Mouse (Mus musculus) cerebellum, adult 2 months (tissue): ENCODE measurements around the gene Gpx2.

Experiments used
- CTCF ChIP-seq: fragments of 200-500 bp; IDR thresholded peaks from 2 replicates; pipeline ENCODE4 v1.5.1; 2011; ENCODE audit warnings: low read depth, mild to moderate bottlenecking, control low read depth, low read length, moderate library complexity, borderline replicate concordance; ENCODE audit not compliant: insufficient read depth
- POLR2A ChIP-seq: fragments of 200-500 bp; IDR thresholded peaks from 2 replicates; pipeline ENCODE4 v1.6.1; 2011; ENCODE audit warnings: low read length, control low read depth, borderline replicate concordance; ENCODE audit not compliant: insufficient read depth

DNA sequence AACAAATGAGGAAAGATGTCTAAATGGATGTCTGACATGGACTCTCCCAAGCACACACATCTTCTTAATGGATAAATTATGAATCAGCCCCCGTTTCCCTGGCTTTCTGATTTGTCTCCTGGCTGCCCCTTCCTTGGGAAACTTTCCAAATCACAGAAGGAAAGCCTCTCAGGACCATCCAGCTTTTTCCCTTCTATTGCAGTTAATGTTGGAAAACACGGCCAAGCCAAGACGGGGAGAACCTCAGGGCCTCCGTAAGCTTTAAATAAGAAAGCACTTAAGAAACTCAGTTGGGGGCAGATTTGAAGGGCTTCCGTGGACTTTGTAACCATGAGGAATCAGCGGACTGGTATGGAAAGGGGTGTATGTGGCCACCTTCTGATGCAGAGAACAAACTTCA, 24.5 kb upstream of the Gpx2 start:
- TF ChIP-seq CTCF (no peak), POLR2A (no peak)
